Mouse (Mus musculus): ENCODE results near the gene Cntn2. TPM values are rescaled to one million over a fixed set of nuclear protein-coding genes. Genes with fewer than 3 reads are reported as not detected.

Gene Cntn2
- polyA plus RNA-seq, 1 experiment from 2014 or later: 18.7 TPM

DNA sequence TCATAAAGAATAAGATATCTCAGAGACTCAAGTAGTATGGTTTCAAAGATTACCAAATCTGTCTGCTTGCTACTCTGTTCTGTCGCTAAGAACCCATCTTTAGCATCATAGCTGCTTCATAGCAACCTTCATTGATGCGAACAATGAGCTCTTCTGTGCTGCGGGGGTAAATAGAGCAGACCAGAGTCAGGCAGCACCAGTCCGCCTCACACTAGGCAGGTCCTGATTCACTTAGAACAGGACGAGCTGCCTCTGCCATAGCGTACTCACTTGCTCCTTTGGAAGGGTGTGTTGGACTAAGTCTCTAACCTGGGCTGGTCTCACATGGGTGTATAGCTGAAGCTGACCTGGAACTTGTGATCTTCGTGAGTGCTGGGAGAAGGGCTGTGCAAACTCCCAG is 37.0 kb downstream of the Cntn2 start, which contains the start of gene Tmem81:
TSS of gene Tmem81 (plus strand) at position 173 of the 400 bp plus-strand sequence.
- H3K4me1 ChIP-seq: no peaks in the 10 kb centered on the region
- WGBS: 86% methylated on average over 7 of the region's 7 CpGs

DNA sequence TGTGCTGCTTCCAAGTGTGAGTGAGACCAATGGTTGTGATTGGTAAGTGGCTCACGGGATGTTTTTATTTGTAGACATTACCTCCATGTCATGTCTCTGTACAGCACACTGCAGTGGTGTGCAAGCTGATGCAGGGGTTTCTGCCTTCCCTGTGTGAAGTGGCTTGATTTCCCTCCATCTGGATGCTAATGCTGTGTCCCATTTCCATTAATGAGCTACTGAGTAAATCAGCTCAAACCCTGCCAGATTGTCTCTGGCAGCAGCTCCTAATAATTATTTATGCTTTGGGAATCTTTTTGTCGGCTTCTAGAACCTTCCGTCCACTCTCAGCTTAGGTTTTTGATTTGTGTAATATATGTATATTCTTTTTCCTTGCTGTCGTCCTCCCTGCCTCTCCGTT is 37.9 kb downstream of the Cntn2 start:
- no peak overlapping the region for H3K4me2 ChIP-seq (replicated peaks)
- H3K36me3 ChIP-seq: peaks cover 64% of the 10 kb centered on the region
- H3K4me1 ChIP-seq: no peaks in the 10 kb centered on the region
- no peak overlapping the region for H3K4me3 ChIP-seq
- H3K27ac ChIP-seq: no peak overlapping the region
- no peaks in the 10 kb centered on the region for H3K27me3 ChIP-seq
- H3K9me3 ChIP-seq: no peaks in the 10 kb centered on the region
- WGBS: 92% methylated on average over 5 of the region's 5 CpGs
- no peak for ATAC-seq (ENCODE audit: insufficient number of reproducible peaks, insufficient read depth, low FRiP score, low TSS enrichment)
- H3K9ac ChIP-seq: no peak overlapping the region

More for the DNA sequence above, 37.0 kb downstream of the Cntn2 start, which contains the start of gene Tmem81:
- ATAC-seq (ENCODE audit: insufficient number of reproducible peaks, insufficient read depth, low FRiP score, low TSS enrichment): no peak
- no peak within 1 kb of the TSS for H3K4me3 ChIP-seq
- no peaks in the 10 kb centered on the region for H3K9me3 ChIP-seq
- H3K4me2 ChIP-seq (replicated peaks): no peak within 1 kb of the TSS
- no peak within 1 kb of the TSS for H3K27ac ChIP-seq
- H3K9ac ChIP-seq: no peak within 1 kb of the TSS
- H3K27me3 ChIP-seq: no peaks in the 10 kb centered on the region
- H3K36me3 ChIP-seq: peaks cover 56% of the 10 kb centered on the region

DNA sequence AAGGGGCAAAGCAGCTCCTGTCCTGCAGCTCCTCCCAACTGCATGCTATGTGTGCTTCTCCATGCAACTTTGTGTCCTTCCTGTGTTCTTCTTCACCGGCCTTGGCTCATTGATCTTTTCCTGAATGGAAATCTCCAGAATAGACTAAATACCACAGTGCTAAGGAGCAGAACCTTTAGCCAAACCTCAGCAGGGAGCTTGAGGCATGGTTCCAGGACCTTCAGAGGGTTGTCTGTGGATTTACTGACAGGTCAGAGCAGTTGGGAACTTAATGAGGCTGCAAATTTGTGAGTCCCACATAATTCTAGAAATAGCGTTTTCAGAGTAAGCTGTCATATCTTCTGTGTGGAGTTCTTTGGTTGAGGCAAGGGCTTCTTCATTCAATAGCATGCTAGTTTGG is 42.5 kb downstream of the Cntn2 start:
- Histone ChIP-seq H3K36me3 (peaks cover 71% of the 10 kb centered on the region), H3K9me3 (no peaks in the 10 kb centered on the region), H3K27me3 (no peaks in the 10 kb centered on the region), H3K4me1 (no peaks in the 10 kb centered on the region), H3K27ac (no peak overlapping the region), H3K4me3 (no peak overlapping the region), H3K9ac (no peak overlapping the region), H3K4me2 (replicated peaks) (no peak overlapping the region)
- WGBS: 94% methylated on average over 2 of the region's 2 CpGs
- no peak for ATAC-seq (ENCODE audit: insufficient number of reproducible peaks, insufficient read depth, low FRiP score, low TSS enrichment)

DNA sequence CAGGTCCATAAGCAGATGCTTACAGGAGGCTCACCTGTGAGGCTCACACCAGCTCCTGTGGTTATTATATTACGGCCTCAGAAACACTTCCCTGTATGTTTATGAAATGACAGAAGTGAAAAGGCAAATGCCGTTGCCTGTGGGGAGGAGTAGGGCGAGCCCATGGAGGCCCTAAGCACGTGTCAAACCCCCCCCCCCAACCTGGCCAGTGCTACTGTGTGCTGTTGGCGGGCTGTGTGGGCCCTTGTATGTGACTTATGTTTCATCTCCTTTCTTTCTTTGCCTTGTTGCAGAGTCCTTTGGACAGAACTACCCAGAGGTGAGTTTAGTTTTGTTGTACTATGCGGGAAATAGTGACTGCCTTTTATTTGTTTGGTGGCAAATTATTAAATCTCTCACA is 59.3 kb downstream of the Cntn2 start:
- H3K4me1 ChIP-seq: no peaks in the 10 kb centered on the region
- H3K4me2 ChIP-seq (replicated peaks): no peak overlapping the region
- H3K27ac ChIP-seq: no peak overlapping the region
- no peak for ATAC-seq (ENCODE audit: insufficient number of reproducible peaks, insufficient read depth, low FRiP score, low TSS enrichment)
- no peak overlapping the region for H3K9ac ChIP-seq
- WGBS: 85% methylated on average over 6 of the region's 6 CpGs
- no peaks in the 10 kb centered on the region for H3K27me3 ChIP-seq
- H3K4me3 ChIP-seq: no peak overlapping the region
- no peaks in the 10 kb centered on the region for H3K9me3 ChIP-seq
- H3K36me3 ChIP-seq: peaks cover 19% of the 10 kb centered on the region

DNA sequence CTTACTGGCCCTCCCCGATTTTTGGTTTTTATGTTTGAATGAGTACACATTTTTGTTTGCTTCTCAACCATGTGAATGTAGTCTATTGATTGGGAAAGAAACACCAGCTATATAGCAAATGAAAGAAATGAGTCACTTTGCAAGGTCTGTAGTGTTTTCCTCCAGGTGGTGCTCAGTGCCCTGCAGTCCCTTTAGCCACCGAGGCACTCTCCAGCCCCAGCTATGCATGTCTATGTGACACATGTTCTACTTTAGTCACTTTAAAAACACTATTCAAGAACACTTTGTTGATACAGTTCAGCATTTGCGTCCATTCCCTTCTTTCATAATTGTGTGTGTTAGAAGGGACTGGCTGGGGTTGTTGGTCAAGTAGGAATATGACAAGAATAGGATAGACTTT is 59.8 kb downstream of the Cntn2 start:
- WGBS: 83% methylated on average over 3 of the region's 3 CpGs
- Histone ChIP-seq H3K9me3 (no peaks in the 10 kb centered on the region), H3K36me3 (peaks cover 14% of the 10 kb centered on the region), H3K9ac (no peak overlapping the region), H3K27me3 (no peaks in the 10 kb centered on the region), H3K27ac (no peak overlapping the region), H3K4me3 (no peak overlapping the region), H3K4me1 (peaks cover 4% of the 10 kb centered on the region), H3K4me2 (replicated peaks) (no peak overlapping the region)
- ATAC-seq (ENCODE audit: insufficient number of reproducible peaks, insufficient read depth, low FRiP score, low TSS enrichment): no peak

DNA sequence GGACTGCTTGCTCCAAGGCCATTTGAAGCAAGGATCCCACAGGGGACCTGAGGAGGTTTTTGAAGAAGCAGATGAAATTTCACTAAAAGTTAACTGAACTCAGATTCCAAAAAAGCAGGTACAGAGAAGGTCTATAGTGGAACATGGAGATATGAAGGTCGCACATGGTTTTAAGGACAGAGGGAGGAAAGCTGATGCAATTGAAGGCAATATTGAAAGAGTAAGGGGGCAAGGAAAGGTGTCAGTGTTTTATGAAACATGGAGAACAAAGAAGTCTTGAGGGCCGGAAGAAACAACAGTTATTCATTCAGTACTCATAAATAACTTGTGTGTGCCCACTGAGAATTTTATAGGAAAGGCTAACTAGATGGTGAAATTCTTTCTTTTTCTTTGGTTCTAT is 61.4 kb downstream of the Cntn2 start:
- Histone ChIP-seq H3K36me3 (peaks cover 6% of the 10 kb centered on the region), H3K4me3 (no peak overlapping the region), H3K9me3 (no peaks in the 10 kb centered on the region), H3K9ac (no peak overlapping the region), H3K4me1 (peaks cover 9% of the 10 kb centered on the region), H3K4me2 (replicated peaks) (no peak overlapping the region), H3K27ac (no peak overlapping the region), H3K27me3 (no peaks in the 10 kb centered on the region)
- WGBS: 90% methylated on average over 2 of the region's 2 CpGs
- ATAC-seq (ENCODE audit: insufficient number of reproducible peaks, insufficient read depth, low FRiP score, low TSS enrichment): no peak

DNA sequence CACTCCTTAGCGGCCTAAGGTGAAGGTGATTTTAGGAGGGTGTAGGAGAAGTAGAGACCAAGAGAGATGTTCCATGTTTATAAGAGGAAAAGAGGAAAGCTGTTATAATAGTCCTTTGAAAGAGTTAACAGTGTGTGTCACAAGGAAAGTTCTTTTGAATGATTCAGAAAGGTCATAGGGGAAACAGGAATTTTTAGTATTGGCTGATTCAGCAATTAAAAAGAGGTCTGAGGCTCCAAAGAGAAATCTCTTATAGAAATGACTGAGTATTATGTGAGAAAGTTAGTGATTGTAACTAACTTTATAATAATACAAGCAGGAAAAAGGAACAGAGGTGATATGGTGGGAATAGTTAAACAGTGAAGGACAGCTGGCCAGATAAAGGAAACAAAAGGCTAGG is 63.6 kb downstream of the Cntn2 start:
- no peak overlapping the region for H3K9ac ChIP-seq
- ATAC-seq (ENCODE audit: insufficient number of reproducible peaks, insufficient read depth, low FRiP score, low TSS enrichment): no peak

DNA sequence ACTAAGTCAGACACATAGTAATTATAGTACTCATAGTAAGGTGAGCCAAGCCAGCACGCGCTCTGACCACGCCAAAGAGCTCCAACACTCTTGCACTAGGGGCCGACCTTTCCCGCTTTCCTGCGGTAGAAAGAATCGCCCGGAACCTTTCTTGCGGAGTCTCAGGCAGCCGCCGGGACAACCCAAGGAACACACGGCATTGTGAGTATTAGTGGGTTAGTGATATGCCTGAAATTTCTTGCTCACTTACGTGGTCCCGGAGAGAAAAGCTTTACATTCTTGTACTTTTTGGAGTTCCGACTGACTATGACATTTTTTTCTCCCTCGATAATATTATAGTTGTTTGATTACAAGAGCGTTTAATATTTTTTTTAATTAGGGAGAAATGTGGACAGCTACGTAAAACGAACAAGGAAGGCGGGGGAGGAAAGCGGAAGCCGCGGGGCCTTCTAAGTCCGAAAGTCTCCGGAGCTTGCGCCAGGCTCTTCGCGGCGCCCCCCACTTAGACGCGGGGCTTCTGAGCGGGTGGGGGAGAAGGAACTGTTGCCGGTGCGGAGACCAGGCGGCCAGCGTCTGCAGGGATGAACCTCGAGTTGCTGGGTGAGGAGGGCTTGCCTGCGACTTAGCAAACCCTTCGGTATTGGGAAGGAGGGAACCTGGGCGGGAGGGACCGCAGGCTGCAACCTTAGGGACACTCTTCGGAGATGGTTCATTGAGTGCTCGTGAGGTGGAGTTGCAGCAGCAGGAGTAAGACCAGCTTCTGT is 65.9 kb downstream of the Cntn2 start, which contains the start of gene Rbbp5:
TSS of gene Rbbp5 (plus strand) at position 438 of the 764 bp plus-strand sequence.
- Histone ChIP-seq H3K27ac (peak within 1 kb of the TSS; percentile 70), H3K4me3 (peak within 1 kb of the TSS; percentile 73), H3K9me3 (no peaks in the 10 kb centered on the region), H3K27me3 (no peaks in the 10 kb centered on the region), H3K36me3 (no peaks in the 10 kb centered on the region), H3K9ac (peak within 1 kb of the TSS; percentile 72), H3K4me2 (replicated peaks) (peak within 1 kb of the TSS; percentile 66), H3K4me1 (peaks cover 9% of the 10 kb centered on the region)
- ATAC-seq (ENCODE audit: insufficient number of reproducible peaks, insufficient read depth, low FRiP score, low TSS enrichment): peak; percentile 70
- under 1% methylated on average over 43 of the region's 43 CpGs for WGBS

More for the DNA sequence above, 63.6 kb downstream of the Cntn2 start:
- Histone ChIP-seq H3K4me1 (peaks cover 9% of the 10 kb centered on the region), H3K9me3 (no peaks in the 10 kb centered on the region), H3K4me3 (no peak overlapping the region), H3K4me2 (replicated peaks) (no peak overlapping the region), H3K27ac (no peak overlapping the region), H3K27me3 (no peaks in the 10 kb centered on the region), H3K36me3 (no peaks in the 10 kb centered on the region)
- WGBS: 92% methylated on average over 1 of the region's 1 CpGs

DNA sequence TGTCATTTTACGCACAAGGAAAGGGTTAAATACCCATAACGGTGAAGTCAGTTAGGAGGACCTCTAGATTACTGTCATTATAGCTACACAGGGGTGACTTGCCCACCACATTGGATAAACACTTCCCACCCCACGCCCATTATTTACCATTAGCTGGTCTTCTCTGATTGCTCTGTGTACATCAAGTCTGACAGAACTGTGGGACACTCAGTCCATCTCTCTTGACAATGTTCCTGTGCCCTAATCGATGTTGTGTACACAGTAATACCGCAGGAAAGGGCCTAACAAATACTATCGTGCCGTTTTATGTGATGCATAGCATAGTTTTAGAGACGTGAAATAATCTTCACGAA is 66.5 kb downstream of the Cntn2 start:
- ATAC-seq (ENCODE audit: insufficient number of reproducible peaks, insufficient read depth, low FRiP score, low TSS enrichment): 0 out of 2 replicates have a peak, but pooled peaks have one; percentile 16
- Histone ChIP-seq H3K9ac (peak overlapping the region; percentile 72), H3K4me1 (peaks cover 9% of the 10 kb centered on the region), H3K36me3 (no peaks in the 10 kb centered on the region), H3K9me3 (no peaks in the 10 kb centered on the region), H3K27ac (peak overlapping the region; percentile 1; the same call in 1 of the 2 replicates), H3K4me2 (replicated peaks) (peak overlapping the region; percentile 66), H3K4me3 (peak overlapping the region; percentile 73), H3K27me3 (no peaks in the 10 kb centered on the region)
- WGBS: 6% methylated on average over 9 of the region's 9 CpGs

DNA sequence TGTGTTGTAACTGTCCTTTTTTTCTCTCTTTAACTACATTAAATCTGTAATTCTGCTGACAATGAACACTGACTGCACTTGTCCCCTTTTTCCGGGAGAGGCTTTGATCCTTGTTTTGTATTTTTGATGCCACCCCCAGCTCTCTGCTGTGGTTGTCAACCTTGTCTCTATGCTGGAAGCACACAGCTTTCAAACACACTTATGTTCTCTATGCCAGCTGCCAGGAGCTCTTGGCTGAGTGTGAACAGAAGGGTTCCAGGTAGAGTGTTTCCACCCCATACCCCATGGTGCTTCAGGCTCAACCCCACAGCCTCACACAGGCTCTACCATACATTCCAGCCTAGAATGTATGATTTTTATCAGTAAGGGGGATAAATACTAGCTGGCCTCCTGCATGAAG is 68.6 kb downstream of the Cntn2 start:
- Histone ChIP-seq H3K27ac (no peak overlapping the region), H3K4me3 (no peak overlapping the region), H3K9ac (no peak overlapping the region), H3K36me3 (no peaks in the 10 kb centered on the region), H3K27me3 (no peaks in the 10 kb centered on the region), H3K9me3 (no peaks in the 10 kb centered on the region), H3K4me2 (replicated peaks) (no peak overlapping the region), H3K4me1 (peaks cover 9% of the 10 kb centered on the region)
- ATAC-seq (ENCODE audit: insufficient number of reproducible peaks, insufficient read depth, low FRiP score, low TSS enrichment): no peak
- WGBS: 88% methylated on average over 1 of the region's 1 CpGs

DNA sequence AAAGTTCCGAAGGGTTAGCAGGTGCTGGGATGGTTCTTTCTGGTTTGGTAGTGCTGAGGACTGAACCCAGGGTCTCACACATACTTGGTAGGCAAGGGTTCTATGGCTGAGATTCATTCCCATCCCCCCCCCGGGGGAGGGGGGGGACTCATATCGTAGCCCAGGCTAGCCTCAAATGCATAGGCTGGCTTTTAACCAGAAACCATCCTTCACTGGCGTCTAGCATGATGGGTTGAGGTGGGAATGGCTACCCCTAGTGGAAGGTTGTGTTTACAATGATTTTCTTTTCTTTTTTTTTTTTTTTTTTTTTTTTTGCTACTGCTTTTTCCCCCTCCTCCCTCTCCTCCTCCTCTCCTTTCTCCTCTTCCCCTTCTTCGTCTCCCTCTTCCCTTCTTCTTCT is 70.5 kb downstream of the Cntn2 start:
- H3K4me3 ChIP-seq: no peak overlapping the region
- H3K27me3 ChIP-seq: no peaks in the 10 kb centered on the region
- H3K27ac ChIP-seq: no peak overlapping the region
- H3K36me3 ChIP-seq: no peaks in the 10 kb centered on the region
- no peak overlapping the region for H3K4me2 ChIP-seq (replicated peaks)
- no peak overlapping the region for H3K9ac ChIP-seq
- ATAC-seq (ENCODE audit: insufficient number of reproducible peaks, insufficient read depth, low FRiP score, low TSS enrichment): no peak
- 53% methylated on average over 5 of the region's 5 CpGs for WGBS
- no peaks in the 10 kb centered on the region for H3K9me3 ChIP-seq
- H3K4me1 ChIP-seq: no peaks in the 10 kb centered on the region

DNA sequence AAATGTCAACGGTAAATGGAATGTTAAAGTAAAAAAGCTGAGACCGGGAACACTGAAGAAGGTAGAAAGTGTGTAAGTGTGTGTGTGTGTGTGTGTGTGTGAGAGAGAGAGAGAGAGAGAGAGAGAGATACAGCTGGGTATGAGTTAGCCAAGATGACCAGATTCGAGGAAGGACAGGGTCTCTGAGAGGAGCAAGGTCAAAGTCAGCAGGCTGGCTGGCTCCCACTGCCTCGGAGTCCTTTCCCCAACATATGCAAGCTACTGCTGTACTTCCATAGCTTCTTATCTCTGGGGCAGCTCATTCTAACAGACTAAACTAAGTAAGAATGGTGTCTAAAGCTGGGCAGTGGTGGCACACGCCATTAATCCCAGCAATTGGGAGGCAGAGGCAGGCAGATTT is 71.6 kb downstream of the Cntn2 start:
- no peak overlapping the region for H3K4me2 ChIP-seq (replicated peaks)
- WGBS: 91% methylated on average over 5 of the region's 5 CpGs
- H3K4me3 ChIP-seq: no peak overlapping the region
- H3K9me3 ChIP-seq: no peaks in the 10 kb centered on the region
- no peaks in the 10 kb centered on the region for H3K36me3 ChIP-seq
- no peaks in the 10 kb centered on the region for H3K4me1 ChIP-seq
- H3K9ac ChIP-seq: no peak overlapping the region
- no peak overlapping the region for H3K27ac ChIP-seq
- no peak for ATAC-seq (ENCODE audit: insufficient number of reproducible peaks, insufficient read depth, low FRiP score, low TSS enrichment)
- no peaks in the 10 kb centered on the region for H3K27me3 ChIP-seq
